Mouse (Mus musculus) midbrain, embryonic 12.5 days (tissue): ENCODE data around the gene Dhx36. TPM values are rescaled to one million over a fixed set of nuclear protein-coding genes. Genes with fewer than 3 reads are reported as not detected.

Source experiments
- ATAC-seq: fragments of 200-750 bp; cut with Nextera tagmentation; 2 replicates; pipeline ENCODE4 v1.8.0; 2017; ENCODE audit warnings: low read depth, moderate TSS enrichment, moderate library complexity; ENCODE audit not compliant: low FRiP score
- H3K27ac ChIP-seq: fragments of 300-500 bp; sonication (generic); replicated peaks from 2 replicates; pipeline ENCODE4 v1.5.1; 2016; ENCODE audit warnings: mild to moderate bottlenecking
- H3K27me3 ChIP-seq: fragments of 300-500 bp; sonication (generic); 2 replicates; pipeline ENCODE4 v1.6.1; 2016; ENCODE audit warnings: mild to moderate bottlenecking
- H3K36me3 ChIP-seq: fragments of 300-500 bp; sonication (generic); 2 replicates; pipeline ENCODE4 v1.6.1; 2016
- H3K4me1 ChIP-seq: fragments of 300-500 bp; sonication (generic); 2 replicates; pipeline ENCODE4 v1.6.1; 2016
- H3K4me2 ChIP-seq: fragments of 300-500 bp; sonication (generic); replicated peaks from 2 replicates; pipeline ENCODE4 v1.6.1; 2016; ENCODE audit warnings: mild to moderate bottlenecking, moderate library complexity
- H3K4me3 ChIP-seq: fragments of 300-500 bp; sonication (generic); 2 replicates; pipeline ENCODE4 v1.5.1; 2016; ENCODE audit warnings: mild to moderate bottlenecking
- H3K9ac ChIP-seq: fragments of 300-500 bp; sonication (generic); replicated peaks from 2 replicates; pipeline ENCODE4 v1.6.1; 2016; ENCODE audit warnings: mild to moderate bottlenecking, moderate library complexity
- H3K9me3 ChIP-seq: fragments of 300-500 bp; sonication (generic); 2 replicates; pipeline ENCODE4 v1.6.1; 2016; ENCODE audit warnings: mild to moderate bottlenecking
- WGBS: fragments of 180-500 bp; shearing (Covaris S2); methylation state at CpG from one replicate; pipeline ENCODE4 v1.1.7; 2016; 5-methylcytosine and 5-hydroxymethylcytosine counted together
- polyA plus RNA-seq: library from polyadenylated mRNA; unstranded; fragments of >200 nt; fragmentation: Nextera tagmentation; extraction: Ambion mirVana; gene quantifications from 2 replicates; pipeline ENCODE4 v1.2.1, GENCODE M21; 2016

The Dhx36 gene
- polyA plus RNA-seq, 1 experiment from 2014 or later: 51.7 TPM

DNA sequence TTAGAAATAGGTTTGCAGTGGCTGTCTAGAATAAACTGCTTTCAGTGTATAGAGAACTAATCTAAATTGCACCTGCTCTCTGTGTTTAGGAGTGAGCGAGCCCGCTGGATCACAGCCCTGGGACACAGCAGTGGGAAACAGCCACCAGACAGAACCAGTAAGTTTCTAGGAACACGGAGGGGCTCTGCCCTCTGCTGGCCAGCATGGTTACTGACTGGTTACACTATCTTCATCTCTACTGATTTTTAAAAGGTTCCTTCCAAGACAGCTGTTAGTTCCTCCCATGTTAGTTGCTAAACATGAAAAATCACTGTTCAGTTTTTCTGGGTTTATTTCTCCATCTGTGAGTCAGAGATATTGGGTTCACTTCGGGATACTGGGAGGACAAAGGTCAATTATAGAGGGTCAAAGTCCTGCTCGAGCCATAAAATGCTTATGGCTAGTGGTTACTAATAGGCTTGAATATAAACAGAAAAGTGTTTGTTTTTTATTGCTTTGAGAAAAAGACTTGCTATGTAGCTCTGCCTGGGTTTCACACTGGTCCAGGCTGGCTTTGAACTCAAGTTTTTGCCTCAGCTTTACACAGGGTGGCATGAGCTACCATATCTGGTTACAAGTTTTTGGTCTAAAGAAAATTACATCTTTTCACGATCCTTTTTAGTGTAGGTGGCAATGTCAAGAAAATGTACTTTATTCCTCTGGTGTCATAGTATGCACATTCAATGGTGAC lies 48.4 kb downstream of the Dhx36 start:
- ATAC-seq: peak; percentile 69
- Histone ChIP-seq H3K4me3 (no peak overlapping the region), H3K36me3 (peaks cover 23% of the 10 kb centered on the region), H3K9me3 (no peaks in the 10 kb centered on the region), H3K4me2 (no peak overlapping the region), H3K4me1 (peaks cover 18% of the 10 kb centered on the region), H3K27me3 (no peaks in the 10 kb centered on the region), H3K27ac (no peak overlapping the region), H3K9ac (no peak overlapping the region)
- WGBS: 51% methylated on average over 6 of the region's 6 CpGs

DNA sequence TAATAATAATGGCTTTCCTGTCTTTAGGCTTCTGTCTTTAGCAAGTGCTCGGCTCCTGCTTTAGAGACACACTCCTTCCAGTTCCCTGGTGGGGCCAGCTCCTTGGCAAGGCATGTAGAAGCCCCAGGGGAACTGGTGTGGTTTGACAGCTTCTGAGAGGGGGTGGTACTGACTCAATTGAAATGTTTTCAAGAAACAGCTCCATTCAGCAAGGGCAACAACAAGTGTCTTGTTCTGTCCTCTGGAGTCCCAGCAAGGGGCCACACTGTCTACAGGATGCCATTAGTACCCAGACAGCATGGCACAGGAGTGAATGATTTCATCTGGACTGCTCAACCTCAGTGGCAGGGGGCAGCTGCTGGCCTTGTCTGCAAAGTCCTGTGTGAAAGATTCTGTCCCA lies 51.0 kb downstream of the Dhx36 start:
- H3K4me1 ChIP-seq: peaks cover 21% of the 10 kb centered on the region
- no peak overlapping the region for H3K9ac ChIP-seq
- no peaks in the 10 kb centered on the region for H3K27me3 ChIP-seq
- no peak overlapping the region for H3K4me2 ChIP-seq
- peaks cover 10% of the 10 kb centered on the region for H3K36me3 ChIP-seq
- H3K9me3 ChIP-seq: no peaks in the 10 kb centered on the region
- no peak overlapping the region for H3K27ac ChIP-seq
- no peak for ATAC-seq
- no peak overlapping the region for H3K4me3 ChIP-seq
- 53% methylated on average over 1 of the region's 1 CpGs for WGBS

DNA sequence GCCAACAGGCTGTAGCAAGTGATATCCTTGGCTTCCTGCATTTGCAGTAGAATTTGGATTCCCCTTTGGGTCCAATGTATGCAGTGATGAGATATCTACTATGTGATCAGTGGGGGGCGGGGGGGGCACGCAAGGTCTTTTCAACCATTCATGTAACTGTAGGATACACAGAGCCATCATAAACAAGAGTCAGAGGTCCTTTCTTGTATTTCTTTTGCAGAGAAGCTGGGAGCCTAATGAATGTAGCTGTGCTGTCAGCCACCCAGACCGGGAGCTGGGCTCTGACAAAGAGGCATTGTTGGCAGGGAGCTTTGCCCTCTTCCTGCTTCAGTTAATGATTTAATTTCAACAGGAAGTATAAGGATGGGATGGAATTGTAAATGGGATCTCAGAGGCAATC lies 52.7 kb downstream of the Dhx36 start:
- Histone ChIP-seq H3K9me3 (no peaks in the 10 kb centered on the region), H3K27me3 (no peaks in the 10 kb centered on the region), H3K9ac (no peak overlapping the region), H3K4me1 (peaks cover 21% of the 10 kb centered on the region), H3K4me2 (no peak overlapping the region), H3K36me3 (no peaks in the 10 kb centered on the region; the same call in 1 of the 2 replicates), H3K4me3 (no peak overlapping the region), H3K27ac (peak overlapping the region; percentile 63)
- ATAC-seq: peak; percentile 50; the same call in 1 of the 2 replicates
- 45% methylated on average over 3 of the region's 3 CpGs for WGBS

DNA sequence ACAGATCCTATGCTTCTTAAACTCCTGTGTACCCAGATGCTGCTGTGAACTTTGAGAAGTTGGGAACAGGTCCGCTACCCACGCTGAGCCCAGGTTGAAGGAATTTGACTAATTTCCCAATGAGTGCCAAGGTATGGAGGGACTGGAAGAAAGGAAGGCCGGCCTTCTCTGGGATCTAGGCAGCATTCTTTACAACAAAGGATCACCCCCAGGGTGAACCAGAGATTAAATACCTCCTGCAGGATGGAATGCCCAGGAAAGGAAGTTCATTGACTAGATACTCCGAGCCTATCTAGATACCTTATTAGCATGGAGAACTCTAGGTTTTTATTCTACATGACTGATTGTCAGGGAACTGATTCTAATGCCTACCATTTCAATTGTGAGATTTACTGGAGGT lies 53.8 kb downstream of the Dhx36 start:
- Histone ChIP-seq H3K4me2 (no peak overlapping the region), H3K4me3 (no peak overlapping the region), H3K4me1 (peaks cover 21% of the 10 kb centered on the region), H3K36me3 (no peaks in the 10 kb centered on the region), H3K9me3 (no peaks in the 10 kb centered on the region), H3K9ac (no peak overlapping the region), H3K27me3 (no peaks in the 10 kb centered on the region), H3K27ac (0 out of 2 replicates have a peak overlapping the region, but pooled peaks have one; percentile 63)
- 32% methylated on average over 4 of the region's 4 CpGs for WGBS
- ATAC-seq: no peak

DNA sequence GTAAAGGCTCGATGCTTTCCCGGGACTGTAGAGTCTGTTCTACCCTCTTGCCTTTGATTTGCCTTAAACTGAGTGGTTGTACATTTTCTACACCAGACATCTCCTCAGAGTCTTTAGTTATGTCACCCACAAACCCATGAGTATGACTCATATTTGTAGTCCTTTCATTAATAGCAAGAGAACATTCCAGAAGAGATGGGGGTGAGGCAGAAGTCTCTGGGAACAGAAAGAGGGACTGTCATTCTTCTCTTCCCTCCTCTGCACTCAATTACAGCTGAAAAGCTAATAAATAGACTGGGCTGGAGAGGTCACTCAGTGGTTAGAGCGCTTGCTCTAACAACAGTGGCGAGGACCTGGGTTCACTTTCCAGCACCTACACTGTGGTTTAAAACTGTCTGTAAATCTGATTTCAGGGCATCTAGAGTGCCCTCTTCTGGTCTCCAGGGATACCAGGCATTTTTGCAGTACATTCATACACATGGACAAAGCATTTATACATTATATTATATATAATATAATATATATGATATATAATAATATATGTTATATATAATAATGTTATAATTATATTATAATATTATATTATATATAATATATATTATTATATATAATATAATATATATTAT lies 56.8 kb downstream of the Dhx36 start:
- Histone ChIP-seq H3K9ac (no peak overlapping the region), H3K9me3 (no peaks in the 10 kb centered on the region), H3K4me1 (peaks cover 11% of the 10 kb centered on the region), H3K4me3 (no peak overlapping the region), H3K4me2 (no peak overlapping the region), H3K27me3 (no peaks in the 10 kb centered on the region), H3K36me3 (no peaks in the 10 kb centered on the region), H3K27ac (no peak overlapping the region)
- ATAC-seq: no peak
- 95% methylated on average over 4 of the region's 4 CpGs for WGBS

DNA sequence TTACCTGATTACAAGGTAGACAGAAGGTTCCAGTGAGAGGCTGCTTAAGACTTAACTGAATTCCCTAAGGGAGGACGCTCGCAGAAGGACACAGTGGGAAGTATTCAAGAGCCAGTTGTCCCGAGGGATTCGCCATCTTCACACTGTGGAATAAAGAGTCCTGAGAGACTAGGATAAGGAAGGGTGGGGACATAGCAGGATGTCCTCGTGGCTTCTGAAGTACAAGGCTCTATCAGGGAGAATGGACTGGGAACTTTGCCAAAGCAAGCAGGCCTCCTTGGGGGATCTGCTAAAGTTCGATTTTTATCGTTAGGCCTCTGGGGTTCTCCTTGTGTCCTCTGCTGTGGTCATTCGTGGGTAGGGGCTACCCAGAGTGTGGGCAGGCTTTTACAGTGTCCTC lies 59.7 kb downstream of the Dhx36 start:
- no peak overlapping the region for H3K4me3 ChIP-seq
- H3K4me2 ChIP-seq: no peak overlapping the region
- H3K27ac ChIP-seq: no peak overlapping the region
- WGBS: 81% methylated on average over 8 of the region's 8 CpGs
- H3K9ac ChIP-seq: no peak overlapping the region
- H3K27me3 ChIP-seq: no peaks in the 10 kb centered on the region
- H3K9me3 ChIP-seq: no peaks in the 10 kb centered on the region
- H3K4me1 ChIP-seq: no peaks in the 10 kb centered on the region
- no peak for ATAC-seq
- no peaks in the 10 kb centered on the region for H3K36me3 ChIP-seq

DNA sequence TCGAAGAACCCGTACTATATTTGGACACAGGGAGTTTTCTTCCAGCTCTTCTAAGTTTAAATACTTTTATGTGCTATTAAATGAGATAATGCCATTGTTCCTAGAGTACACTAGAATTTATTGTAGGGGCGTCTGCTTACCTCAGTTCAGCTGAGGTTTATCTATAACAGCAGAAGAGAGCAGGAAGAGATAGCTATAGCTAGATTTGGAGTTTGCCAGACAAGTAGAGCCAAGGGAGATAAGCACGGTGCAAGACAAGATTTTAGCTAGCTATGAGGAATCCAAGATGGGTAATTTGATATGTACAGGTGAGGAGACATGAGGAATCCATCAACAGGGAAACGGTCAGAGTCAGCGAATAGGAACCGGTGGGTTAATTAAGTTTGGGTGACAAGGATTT lies 60.5 kb downstream of the Dhx36 start:
- H3K9me3 ChIP-seq: no peaks in the 10 kb centered on the region
- no peaks in the 10 kb centered on the region for H3K27me3 ChIP-seq
- H3K27ac ChIP-seq: no peak overlapping the region
- no peaks in the 10 kb centered on the region for H3K4me1 ChIP-seq
- H3K4me2 ChIP-seq: no peak overlapping the region
- H3K4me3 ChIP-seq: no peak overlapping the region
- ATAC-seq: no peak
- no peak overlapping the region for H3K9ac ChIP-seq
- H3K36me3 ChIP-seq: no peaks in the 10 kb centered on the region
- 92% methylated on average over 7 of the region's 7 CpGs for WGBS

DNA sequence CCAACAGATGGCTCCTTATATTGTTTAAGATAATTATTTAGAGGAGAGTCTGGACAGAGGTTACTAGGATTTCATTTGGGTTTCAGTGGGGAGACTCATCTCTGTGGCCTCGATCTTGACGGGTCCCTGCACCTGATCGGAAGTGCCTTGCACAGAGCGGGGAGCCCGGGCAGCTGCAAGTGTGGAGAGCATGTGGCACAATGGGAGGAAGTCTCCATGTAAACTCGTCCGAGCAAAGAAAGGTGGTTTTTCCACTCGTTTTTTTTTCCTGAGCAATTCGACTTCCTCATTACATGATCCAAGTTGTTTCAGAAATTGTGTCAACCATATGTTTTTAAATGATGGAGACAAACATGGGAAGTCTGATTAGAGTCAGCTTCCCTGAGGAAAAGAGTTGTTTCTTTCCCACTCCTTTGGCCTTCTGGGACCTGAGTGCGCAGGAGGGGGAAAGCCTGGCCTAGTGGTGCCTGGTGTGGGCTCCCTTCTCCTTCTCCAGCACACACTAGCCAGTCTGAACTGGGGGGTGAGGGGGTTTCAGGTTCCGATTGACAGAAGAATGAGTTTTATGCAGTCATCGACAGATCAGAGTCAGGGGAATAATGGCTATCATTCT lies 63.1 kb downstream of the Dhx36 start:
- no peak overlapping the region for H3K9ac ChIP-seq
- H3K36me3 ChIP-seq: no peaks in the 10 kb centered on the region
- peaks cover 3% of the 10 kb centered on the region; the same call in 1 of the 2 replicates for H3K4me1 ChIP-seq
- no peaks in the 10 kb centered on the region for H3K9me3 ChIP-seq
- no peak for ATAC-seq
- no peak overlapping the region for H3K27ac ChIP-seq
- no peak overlapping the region for H3K4me2 ChIP-seq
- no peak overlapping the region for H3K4me3 ChIP-seq
- WGBS: 83% methylated on average over 12 of the region's 12 CpGs
- no peaks in the 10 kb centered on the region for H3K27me3 ChIP-seq

DNA sequence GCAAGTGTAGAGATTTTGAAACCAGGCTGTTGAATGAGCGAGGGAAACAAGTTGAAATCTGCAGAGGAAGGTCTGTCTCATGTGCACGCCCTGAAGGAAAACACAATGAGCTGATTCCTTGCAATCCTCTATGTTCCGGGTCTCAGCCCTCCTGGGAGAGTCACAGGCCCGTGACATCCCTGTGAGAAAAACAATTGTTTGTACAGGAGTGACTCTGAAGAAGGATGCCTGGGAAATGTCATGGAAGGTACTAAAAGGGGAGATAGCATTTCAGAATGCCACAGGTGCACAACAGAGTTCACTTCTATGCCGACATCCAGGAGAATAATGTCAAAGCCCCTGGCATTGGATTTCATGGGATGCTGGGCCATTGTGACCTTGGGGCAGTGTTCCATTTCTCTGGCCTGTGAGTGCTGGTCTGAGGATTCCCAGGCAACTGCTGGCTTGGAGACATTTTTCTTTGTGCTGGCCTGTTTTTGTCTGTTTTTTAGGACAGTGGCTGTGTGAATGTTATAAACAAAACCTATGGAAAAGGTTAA lies 66.3 kb downstream of the Dhx36 start:
- H3K4me3 ChIP-seq: no peak overlapping the region
- ATAC-seq: no peak
- no peaks in the 10 kb centered on the region for H3K27me3 ChIP-seq
- 21% methylated on average over 5 of the region's 5 CpGs for WGBS
- no peak overlapping the region for H3K27ac ChIP-seq
- peaks cover 3% of the 10 kb centered on the region; the same call in 1 of the 2 replicates for H3K4me1 ChIP-seq
- H3K4me2 ChIP-seq: no peak overlapping the region
- H3K36me3 ChIP-seq: no peaks in the 10 kb centered on the region
- H3K9ac ChIP-seq: no peak overlapping the region
- no peaks in the 10 kb centered on the region for H3K9me3 ChIP-seq

DNA sequence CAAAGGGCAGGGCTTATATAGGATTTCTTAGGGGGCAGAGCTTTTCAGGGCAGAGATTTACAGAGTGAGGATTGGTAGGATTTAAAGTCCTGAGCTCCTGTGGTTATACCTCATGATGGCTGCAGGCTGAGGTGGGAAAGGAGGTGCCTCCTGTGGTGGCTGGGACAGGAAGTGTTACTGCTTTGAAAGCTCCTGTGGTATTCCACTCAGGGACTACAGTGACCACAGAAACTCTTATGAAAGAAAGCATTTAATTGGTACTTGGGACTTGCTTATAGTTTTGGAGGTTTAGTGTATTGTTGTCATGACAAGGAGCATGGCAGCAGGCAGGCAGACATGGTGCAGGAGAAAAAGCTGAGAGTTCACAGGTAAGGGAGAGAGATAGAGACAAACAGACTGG lies 70.9 kb downstream of the Dhx36 start:
- no peaks in the 10 kb centered on the region for H3K9me3 ChIP-seq
- H3K27ac ChIP-seq: no peak overlapping the region
- H3K36me3 ChIP-seq: no peaks in the 10 kb centered on the region
- H3K4me2 ChIP-seq: no peak overlapping the region
- H3K4me1 ChIP-seq: peaks cover 3% of the 10 kb centered on the region; the same call in 1 of the 2 replicates
- H3K9ac ChIP-seq: no peak overlapping the region
- no peak overlapping the region for H3K4me3 ChIP-seq
- no peaks in the 10 kb centered on the region for H3K27me3 ChIP-seq
- ATAC-seq: no peak

DNA sequence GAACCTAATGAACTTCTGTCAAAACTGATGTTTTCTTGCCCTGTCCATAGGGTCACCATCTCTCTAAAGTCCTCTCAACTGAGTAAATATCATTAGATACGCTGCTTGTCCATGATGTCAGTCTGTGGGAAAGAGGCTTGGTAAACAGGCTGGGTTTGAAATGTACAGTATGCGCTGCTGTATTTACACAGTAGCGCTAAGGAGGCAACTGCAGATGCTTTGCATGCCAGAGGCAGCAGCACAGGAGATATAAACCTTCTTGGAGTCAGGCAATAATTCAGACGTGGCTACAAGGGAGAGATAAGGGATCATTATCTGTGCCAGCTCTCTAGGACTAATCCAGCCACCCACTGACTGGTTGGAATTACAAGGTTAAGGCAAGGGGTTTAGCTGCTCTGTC lies 73.1 kb downstream of the Dhx36 start:
- H3K27ac ChIP-seq: no peak overlapping the region
- H3K9me3 ChIP-seq: no peaks in the 10 kb centered on the region
- no peak for ATAC-seq
- H3K27me3 ChIP-seq: no peaks in the 10 kb centered on the region
- 79% methylated on average over 4 of the region's 4 CpGs for WGBS
- no peak overlapping the region for H3K4me2 ChIP-seq
- no peak overlapping the region for H3K4me3 ChIP-seq
- H3K9ac ChIP-seq: no peak overlapping the region
- H3K4me1 ChIP-seq: no peaks in the 10 kb centered on the region
- no peaks in the 10 kb centered on the region for H3K36me3 ChIP-seq

DNA sequence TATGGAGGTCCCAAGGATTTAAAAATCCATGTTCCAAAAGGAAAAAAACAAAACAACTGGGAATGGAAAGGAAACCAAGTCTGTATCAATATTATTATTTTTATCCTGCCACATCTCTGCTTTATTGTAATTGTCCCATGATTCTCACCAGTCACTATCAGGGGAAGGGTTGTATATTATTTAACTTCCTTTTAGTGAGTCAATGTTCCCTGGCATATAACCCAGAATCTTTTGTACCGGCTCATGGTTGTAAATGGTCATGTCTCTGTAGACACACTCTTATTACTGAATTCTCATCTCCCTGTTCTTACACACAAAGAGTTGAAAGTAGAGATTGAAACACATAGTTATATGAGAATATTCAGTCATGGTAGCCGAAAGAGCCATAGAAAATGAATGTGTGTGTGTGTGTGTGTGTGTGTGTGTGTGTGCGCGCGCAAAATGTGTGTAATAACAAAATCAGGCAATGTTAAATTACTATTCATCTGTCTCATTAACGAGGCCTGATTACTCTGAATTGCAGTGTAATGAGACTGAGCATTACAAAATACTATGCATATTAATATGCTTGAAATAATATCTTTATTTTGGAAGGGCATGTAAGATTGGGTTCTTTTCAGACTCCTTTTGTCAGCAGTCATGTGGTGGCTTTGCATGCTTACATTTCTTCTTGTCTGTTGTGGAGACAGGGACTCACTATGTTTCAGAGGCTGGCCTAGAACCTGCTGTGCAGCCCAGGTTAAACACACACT lies 88.2 kb downstream of the Dhx36 start:
- Histone ChIP-seq H3K36me3 (no peaks in the 10 kb centered on the region), H3K4me3 (no peak overlapping the region), H3K9ac (no peak overlapping the region), H3K9me3 (no peaks in the 10 kb centered on the region), H3K4me2 (no peak overlapping the region), H3K4me1 (no peaks in the 10 kb centered on the region), H3K27ac (no peak overlapping the region), H3K27me3 (no peaks in the 10 kb centered on the region)
- WGBS: 91% methylated on average over 6 of the region's 6 CpGs
- ATAC-seq: no peak
